Mouse (Mus musculus) induced T-regulatory cell, adult 2 months (primary cell): ENCODE measurements around the gene Ddx17.
A peak's percentile ranks its signal among the peaks of the same experiment; 100 is the strongest.

Experiments used
- DNase-seq: peaks from one replicate; pipeline ENCODE4 v3.0.0-alpha.2; 2012; ENCODE audit warnings: low read depth

Ddx17 gene

GRCm38 (mm10) chr15:79518571-79518970, 28.0 kb downstream of the Ddx17 start:
- DNase-seq = no peak

DNA sequence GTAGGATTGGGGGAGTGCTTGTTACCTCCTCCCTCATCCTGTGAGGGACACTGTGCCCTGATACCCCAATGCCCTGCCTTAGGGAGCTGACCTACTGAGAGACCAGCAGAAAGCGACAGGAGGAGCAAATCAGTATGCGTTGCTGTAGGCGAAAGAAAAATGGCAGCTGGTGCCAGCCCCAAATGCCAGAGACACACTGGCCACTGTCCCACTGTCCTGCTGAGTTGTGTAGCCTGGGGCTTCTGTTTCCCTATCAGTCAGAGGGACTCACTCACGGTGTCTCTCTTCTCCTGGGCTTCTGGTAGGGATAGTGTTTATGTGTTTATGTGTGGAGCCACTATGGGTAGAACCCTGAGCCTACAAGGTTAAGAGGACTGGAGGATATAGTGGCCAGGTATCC, 28.8 kb downstream of the Ddx17 start:
- DNase-seq = no peak

- peak; percentile 66 for DNase-seq
Measured at GRCm38 (mm10) chr15:79516171-79517096, 30.1 kb downstream of the Ddx17 start, which contains the start of gene Kdelr3. TSS of gene Kdelr3 (plus strand) at chr15:79516411.

GRCm38 (mm10) chr15:79513940-79514339, 32.6 kb downstream of the Ddx17 start:
- no peak for DNase-seq

GRCm38 (mm10) chr15:79511553-79512320, 34.8 kb downstream of the Ddx17 start:
- peak; percentile 51 for DNase-seq

GRCm38 (mm10) chr15:79510425-79510824, 36.1 kb downstream of the Ddx17 start:
- DNase-seq = no peak

GRCm38 (mm10) chr15:79509998-79510397, 36.5 kb downstream of the Ddx17 start:
- DNase-seq = no peak

DNA sequence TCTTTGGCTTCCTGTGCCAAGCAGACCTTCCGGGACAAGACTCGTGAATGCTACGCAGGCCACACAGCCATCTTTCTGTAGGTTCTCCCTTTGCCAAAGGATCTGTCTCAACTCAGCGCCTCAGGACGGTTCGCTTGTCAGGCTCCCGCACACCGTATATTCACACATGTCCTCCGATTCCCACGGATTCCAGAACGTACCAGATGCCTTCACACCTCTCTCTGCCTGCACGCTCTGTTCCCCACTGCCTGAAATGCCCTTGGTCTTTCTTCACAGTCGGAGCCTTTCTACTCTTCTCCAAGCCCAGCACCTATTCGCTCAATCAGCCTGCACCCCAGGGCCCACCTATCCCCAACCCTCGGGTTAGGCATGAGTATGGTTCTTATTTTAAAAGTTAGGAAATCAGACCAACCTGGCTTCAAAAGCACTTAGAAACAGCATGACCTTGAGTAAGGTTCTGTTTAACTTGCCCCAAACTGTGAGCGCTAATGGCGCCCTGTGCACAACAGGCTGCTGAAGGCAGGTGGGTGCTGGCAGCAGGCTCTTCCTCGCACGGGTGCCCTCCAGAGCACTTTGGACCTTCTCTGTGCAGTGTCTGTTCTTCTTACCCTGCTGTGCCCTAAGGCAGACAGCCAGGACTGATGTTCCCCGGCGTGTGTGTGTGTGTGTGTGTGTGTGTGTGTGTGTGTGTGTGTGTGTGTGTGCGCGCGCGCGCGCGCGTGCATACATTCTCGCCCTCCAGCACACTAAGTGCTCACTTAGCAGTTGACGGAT, 39.3 kb downstream of the Ddx17 start:
- no peak for DNase-seq

DNA sequence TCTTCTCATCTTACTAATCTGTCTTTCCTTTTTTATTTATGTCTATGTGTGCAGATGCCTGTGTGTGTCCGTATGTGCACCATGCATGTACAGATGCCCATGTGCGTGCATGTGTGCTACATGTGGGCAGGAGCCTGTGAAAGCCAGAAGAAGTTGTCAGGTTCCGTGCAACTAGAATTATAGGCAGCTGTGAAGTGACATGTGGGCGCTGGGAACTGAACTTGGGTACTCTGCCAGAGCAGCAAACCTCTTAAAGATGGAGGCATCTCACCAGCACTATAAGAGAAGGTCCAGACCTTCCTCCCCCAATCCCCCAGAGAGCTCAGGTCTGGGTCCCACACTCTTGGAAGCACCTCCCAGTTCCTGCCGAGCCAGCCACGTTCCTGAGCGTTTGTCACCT, 40.1 kb downstream of the Ddx17 start:
- no peak for DNase-seq

GRCm38 (mm10) chr15:79505616-79506283, 40.8 kb downstream of the Ddx17 start:
- no peak for DNase-seq

GRCm38 (mm10) chr15:79504707-79505452, 41.7 kb downstream of the Ddx17 start, which contains the start of gene Kcnj4:
TSS of gene Kcnj4 (minus strand) at chr15:79505241.
- DNase-seq = no peak

GRCm38 (mm10) chr15:79503438-79503837, 43.1 kb downstream of the Ddx17 start:
- no peak for DNase-seq

- DNase-seq = no peak
Measured at GRCm38 (mm10) chr15:79502891-79503341, 43.6 kb downstream of the Ddx17 start.

- no peak for DNase-seq
Measured at GRCm38 (mm10) chr15:79500110-79500509, 46.4 kb downstream of the Ddx17 start.

DNA sequence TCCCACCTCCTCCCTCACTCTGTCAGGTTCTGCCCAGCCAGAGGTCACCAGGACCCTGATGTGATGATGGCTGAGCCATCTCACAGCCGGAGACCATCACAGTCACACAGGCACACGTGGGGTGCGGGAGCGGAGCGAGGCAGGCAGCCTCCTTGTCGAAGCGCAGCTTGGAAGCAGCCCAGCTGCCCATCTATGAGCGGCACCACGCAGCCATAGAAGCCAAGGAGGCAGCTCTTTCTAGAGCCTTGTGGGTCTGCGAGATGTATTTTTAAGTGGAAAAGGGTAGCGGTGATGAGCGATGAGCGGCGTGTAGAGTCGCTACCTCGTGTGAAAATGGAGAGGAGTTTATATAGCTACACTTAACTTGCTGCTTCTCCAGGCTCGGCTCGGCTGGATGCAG, 53.0 kb downstream of the Ddx17 start:
- no peak for DNase-seq

GRCm38 (mm10) chr15:79489463-79489862, 57.1 kb downstream of the Ddx17 start:
- DNase-seq = no peak

- DNase-seq = no peak
Measured at GRCm38 (mm10) chr15:79481181-79481688, 65.3 kb downstream of the Ddx17 start.
